Mouse (Mus musculus) urinary bladder, postnatal 14 days (tissue): ENCODE data around the gene 6430550D23Rik.

Experiments
- DNase-seq: peaks from one replicate; pipeline ENCODE4 v3.0.0; 2021; ENCODE audit warnings: low spot score

Gene 6430550D23Rik

DNA sequence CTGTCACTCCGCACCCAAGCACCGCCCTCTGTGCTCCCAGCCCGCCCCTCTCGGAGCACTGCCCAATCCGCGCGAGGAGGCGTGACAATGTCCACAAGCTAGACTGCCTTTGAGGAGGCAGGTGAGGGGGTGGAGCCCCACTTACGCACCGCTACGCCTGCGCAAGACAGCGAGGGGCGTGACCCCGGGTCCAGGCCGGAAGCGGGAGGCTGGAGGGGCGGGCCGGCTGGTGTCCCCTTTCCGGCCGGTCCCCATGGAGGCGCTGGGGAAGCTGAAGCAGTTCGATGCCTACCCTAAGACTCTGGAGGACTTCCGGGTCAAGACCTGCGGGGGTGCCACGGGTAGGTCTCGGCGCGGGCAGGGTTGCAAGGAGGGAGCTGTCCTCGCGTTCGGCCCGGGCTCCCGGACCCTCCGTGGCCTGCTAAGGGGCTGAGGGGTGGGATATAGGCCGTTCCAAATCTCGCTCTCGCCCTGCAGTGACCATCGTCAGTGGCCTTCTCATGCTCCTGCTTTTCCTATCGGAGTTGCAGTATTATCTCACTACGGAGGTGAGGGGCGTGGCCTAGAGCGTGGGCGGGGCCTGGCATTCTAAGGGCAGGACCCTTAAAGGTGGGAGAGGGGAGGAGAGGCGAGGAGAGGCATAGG is at the start of gene 6430550D23Rik, which contains the start of gene Ergic3:
Gene 6430550D23Rik, minus strand, starts transcription at position 90 of the 645 bp plus-strand sequence.
Gene Ergic3, plus strand, starts transcription at position 158 of the 645 bp plus-strand sequence.
- peak; percentile 99 for DNase-seq

DNA sequence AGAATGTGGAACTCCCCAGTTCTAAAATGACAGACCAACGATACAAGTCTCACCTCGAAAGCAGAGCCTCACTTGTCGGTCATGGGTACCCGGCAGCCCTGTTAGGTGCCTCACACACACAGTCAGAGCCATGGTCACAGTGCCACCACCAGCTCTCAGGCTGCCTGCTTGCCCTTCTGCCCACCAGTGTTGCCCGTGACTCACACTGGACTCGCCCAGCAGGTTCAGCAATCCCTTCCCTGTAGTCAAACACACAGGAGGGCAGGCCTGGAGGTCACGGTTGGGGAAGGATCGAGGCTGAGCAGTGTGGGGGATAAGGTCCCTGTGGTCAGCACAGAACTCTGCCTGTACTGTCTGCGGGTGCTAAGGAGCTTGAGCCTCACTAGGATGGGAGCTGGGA is 45.0 kb upstream of the 6430550D23Rik start, which contains the start of gene Fer1l4:
Gene Fer1l4, minus strand, starts transcription at position 132 of the 400 bp plus-strand sequence.
- peak; percentile 84 for DNase-seq

DNA sequence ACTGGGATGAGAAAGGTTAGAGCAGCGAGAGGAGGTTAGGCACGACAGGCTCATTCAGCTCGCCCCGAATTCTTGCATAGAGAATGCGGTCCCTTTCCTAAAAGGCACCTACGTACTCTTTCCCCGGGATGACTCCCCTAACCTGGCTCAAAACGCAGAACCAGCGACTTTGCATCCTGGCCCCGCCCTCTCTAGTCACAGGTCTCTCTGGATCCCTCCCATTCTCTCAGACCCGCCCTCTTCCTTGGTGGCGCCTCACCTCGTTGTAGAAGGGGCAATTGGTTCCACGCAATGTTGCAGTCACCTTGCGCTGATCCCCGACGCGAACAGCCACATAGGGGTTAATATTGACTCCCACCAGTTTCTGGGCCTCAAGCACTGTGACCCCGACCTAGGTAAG is 40.2 kb upstream of the 6430550D23Rik start:
- DNase-seq, result no peak

DNA sequence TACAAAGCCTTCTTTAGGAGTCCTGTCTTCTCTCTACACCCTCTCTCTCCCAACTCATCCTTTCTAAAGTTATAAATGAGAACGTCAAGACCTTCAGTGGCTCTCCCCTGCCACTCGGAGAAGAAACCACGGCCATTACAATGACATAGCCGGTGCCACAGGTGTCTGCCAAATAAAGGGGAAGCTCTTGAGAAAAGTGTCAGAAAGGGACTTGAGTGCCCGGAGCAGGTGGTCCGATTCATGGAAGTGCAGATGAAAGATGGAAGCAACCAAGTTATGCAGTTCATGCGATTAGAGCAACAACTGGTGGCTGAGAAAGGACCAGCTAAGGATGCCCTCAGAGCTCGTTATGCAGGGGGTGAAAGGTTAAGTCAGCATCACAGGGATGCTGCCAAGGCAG is 35.1 kb upstream of the 6430550D23Rik start:
- DNase-seq, result no peak

GRCm38 (mm10) chr2:156039390-156039789 is 31.6 kb upstream of the 6430550D23Rik start:
- DNase-seq, result no peak

DNA sequence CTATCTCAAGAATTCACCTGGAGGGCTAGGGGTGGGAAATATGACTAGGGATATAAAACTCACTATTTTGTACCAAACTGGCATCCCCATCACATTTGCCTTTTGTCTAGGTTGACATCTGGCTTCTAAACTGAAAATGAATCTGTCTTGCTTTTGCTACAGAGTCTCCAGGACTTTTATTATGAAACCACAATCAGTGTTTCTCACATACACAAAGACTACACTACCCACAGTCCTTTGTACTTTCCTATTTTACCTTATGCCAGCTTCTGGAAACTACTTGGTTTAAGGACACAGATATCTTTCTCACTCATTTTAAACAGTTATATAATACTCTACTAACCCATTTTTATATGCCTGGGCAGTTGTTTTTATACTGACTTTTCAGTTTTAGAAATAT is 17.7 kb upstream of the 6430550D23Rik start:
- no peak for DNase-seq

DNA sequence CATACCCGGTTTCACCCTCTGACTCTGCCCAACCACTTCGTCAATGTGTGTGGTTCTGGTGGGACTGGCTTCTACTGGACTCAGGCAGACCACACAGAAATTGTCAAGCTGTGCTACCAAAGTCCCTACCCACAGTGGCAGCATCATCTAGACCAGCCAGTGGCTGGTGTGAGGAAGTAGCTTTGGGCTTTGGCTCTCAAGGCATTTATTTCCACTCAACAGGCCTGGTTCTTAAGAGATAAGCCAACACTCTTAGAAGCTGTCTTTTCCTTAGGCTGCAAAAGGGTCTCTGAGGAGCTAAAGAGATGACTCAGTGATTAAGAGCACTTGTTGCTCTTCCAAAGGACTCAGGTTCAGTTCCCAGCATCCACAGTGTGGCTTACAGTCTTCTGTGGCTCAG is 14.0 kb upstream of the 6430550D23Rik start:
- no peak for DNase-seq

DNA sequence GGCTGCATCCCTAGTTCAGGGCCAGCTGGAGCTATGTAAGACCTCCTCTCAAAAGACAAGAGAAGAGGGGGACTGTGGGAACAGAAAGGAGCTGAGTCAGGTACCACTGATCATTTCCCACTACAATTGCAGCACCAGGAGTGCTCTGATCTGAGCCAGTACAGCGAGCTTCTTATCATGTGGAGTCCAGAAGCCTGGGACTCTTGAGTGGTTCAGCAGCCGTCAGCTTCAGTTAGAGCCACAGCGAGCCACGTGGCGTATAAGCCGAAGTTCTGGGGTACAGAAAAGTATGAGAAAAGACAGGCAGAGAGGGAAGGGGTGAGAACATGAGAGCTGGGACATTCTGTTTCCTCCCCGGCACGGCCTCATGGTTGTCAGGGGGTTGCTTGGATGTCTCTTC is 13.4 kb upstream of the 6430550D23Rik start:
- no peak for DNase-seq

DNA sequence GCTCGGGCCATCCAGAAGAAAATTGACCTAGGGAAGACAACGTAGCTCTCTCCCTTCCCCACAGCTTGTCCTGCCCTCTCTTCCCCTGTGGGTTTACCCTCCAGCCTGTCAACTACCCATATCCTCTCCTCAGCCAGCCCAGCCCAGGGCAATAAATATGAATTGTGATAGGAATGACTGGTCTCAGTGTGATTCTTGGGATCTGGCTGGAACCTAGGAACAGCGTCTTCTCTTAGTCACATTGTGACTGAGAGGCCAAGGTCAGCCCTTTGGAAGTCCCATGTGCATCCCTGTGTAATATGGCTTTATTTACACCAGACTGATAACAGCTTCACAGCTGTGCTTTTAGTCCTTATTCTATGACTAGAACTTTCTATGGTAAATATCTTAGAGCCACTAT is 10.3 kb upstream of the 6430550D23Rik start:
- no peak for DNase-seq

GRCm38 (mm10) chr2:156005393-156005792 is 2.4 kb downstream of the 6430550D23Rik start:
- DNase-seq, result no peak

GRCm38 (mm10) chr2:155991863-155992321 is 15.9 kb downstream of the 6430550D23Rik start:
- peak; percentile 50 for DNase-seq

GRCm38 (mm10) chr2:155991151-155991550 is 16.6 kb downstream of the 6430550D23Rik start:
- DNase-seq, result no peak

- no peak for DNase-seq
These were observed 18.7 kb downstream of the 6430550D23Rik start for GRCm38 (mm10) chr2:155989085-155989484.

DNA sequence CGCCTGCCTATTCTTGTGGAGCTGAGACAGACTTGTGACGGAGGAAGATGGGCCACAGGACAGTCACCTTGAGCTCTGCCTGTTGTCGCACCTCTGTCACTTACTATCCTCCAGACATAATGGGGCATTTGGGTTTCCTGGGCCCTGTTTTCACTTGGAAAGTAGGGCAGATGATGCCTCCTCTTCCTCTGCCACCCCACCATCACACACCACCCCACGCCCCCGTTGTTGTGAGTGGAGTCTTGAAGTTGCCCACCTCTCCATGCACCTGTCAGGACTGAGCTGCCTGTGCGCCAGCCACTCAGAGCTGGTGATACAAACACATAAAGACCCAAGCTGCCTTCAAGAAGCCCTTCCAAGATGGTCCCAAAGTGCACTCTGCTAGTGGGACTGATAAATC is 20.6 kb downstream of the 6430550D23Rik start:
- no peak for DNase-seq

- DNase-seq, result no peak
These were observed 22.0 kb downstream of the 6430550D23Rik start for GRCm38 (mm10) chr2:155985776-155986175.

DNA sequence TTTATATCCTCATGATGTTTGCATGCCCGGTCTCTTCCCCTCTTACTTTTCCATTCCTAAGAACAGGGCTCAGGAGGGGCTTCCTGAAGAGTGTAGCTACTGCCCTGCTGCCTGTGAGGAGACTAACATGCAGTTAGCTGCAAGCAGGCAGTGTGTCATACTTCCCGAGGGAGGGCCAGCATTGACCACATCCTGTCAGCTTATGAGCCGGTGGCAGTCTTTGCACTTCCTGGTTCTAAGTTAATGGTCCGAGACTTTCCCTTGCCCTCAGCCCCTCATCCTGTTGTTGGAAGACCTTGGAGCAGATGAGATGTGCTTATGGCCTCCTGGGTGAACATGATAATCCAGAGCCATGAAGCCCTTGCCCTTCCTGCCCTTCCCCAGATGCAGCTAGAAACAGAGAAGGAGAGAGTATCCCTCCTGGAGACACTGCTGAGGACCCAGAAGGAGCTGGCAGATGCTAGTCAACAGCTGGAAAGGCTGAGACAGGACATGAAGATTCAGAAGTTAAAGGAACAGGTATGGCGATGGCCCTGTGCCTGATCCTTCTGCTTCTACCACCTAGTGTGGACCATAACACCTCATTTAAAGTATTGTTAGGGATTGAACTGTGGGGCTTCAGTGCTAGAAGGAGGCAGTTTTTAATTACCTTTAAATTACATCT is 28.3 kb downstream of the 6430550D23Rik start:
- DNase-seq, result no peak

DNA sequence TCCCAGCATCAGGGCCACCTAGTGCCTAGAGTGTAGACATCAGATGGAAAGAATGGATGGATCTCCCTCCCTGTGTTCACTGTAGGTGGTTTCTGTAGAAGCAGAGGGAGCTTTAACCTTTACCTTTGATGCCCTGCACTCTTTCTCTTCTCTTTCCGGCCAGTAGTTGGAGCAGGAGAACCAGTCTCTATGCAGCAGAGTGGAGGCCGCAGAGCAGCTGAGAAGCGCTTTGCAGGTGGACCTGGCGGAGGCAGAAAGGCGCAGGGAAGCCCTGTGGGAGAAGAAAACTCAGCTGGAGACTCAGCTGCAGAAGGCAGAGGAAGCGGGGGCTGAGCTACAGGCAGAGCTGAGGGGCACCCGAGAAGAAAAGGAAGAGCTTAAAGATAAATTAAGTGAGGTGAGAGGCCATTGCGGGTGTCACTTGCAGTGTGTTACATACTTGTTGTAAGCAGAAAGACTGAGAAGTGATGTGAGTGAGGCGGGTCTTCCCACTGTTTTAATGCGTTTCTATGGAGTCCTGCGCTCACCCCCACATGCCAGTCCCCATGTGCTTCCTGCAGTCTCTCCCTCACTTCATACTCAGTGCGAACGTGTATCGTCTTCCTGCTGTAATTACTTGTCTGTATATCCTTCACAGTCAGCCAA is 33.6 kb downstream of the 6430550D23Rik start:
- no peak for DNase-seq

DNA sequence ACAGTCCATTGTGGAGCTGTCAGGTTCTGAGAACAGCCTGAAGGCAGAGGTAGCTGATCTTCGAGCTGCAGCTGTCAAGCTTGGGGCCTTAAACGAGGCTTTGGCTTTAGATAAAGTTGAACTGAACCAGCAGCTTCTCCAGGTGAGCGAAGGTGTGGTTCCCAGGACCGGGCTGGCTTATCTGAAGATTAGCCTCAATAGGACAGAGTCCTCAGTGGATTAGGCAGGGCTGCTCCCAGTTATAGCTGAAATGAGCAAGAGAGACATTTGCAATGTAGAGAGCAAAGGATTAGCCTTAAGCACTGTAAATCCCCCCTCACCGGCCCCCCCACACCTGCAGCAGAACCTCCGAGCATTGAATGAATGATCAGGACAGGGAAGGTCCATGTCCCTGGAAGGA is 34.4 kb downstream of the 6430550D23Rik start:
- DNase-seq, result no peak

DNA sequence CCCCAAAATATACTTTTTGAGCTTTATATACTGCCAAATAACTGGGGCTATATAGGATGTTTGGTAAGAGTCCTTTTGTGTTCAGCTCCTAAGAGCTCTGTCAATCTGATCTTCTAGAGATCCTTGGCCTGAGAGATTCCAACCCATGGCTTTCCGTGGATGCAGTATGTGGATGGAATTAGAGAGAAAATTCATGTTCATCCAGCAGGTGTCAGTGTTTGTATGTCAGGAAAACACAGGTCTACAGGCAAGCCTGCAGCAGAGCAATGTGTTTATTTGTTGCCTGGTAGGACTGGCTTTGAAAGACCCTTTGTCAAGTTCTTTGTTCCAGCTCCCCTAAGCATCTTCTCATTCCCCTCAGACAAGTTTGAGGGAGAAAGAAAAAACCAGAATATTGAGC is 44.8 kb downstream of the 6430550D23Rik start:
- DNase-seq, result no peak

DNA sequence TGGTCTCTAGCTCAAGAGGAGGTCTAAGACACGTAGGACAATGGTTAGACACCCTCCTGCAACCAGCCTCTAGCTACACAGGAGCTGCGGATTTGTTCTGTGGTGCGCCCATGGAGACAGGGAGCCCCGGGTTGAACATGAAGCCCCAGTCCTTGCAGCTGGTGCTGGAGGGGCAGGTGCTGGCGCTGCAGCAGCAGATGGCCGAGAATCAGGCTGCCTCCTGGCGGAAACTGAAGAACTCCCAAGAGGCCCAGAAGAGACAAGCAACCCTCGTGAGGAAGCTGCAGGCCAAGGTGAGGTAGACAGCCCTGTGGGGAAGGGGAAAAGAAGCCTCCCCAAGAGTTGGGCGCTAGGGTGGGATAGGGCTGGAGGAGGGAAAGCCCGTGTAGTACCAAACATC is 45.9 kb downstream of the 6430550D23Rik start:
- no peak for DNase-seq

- no peak for DNase-seq
These were observed 47.8 kb downstream of the 6430550D23Rik start for GRCm38 (mm10) chr2:155959981-155960380.

- DNase-seq, result peak; percentile 93
These were observed 51.4 kb downstream of the 6430550D23Rik start, which contains the start of gene Cep250 for GRCm38 (mm10) chr2:155956134-155957059. Gene Cep250 (plus strand): TSS chr2:155956458.
